Mouse (Mus musculus): ENCODE measurements around the gene Dennd1a. TPM values are rescaled to one million over a fixed set of nuclear protein-coding genes. Genes with fewer than 3 reads are reported as not detected.

Gene Dennd1a
- total RNA-seq, 2 experiments from 2014 or later: 72.2 to 73.0 TPM

GRCm38 (mm10) chr2:37780270-37780929, 506.8 kb downstream of the Dennd1a start:
- intact Hi-C loops (cut with DNase I): no loop called here
- no peak for DNase-seq (ENCODE audit: extremely low spot score in 1 of 2, low spot score in 2 of 2)

GRCm38 (mm10) chr2:37777958-37778720, 509.1 kb downstream of the Dennd1a start:
- intact Hi-C loops (cut with DNase I): loop anchor here (10.0 kb wide), 2 partner anchors 203 to 353 kb away; partner anchors contain the start of gene Rc3h2

GRCm38 (mm10) chr2:37776611-37777411, 510.4 kb downstream of the Dennd1a start:
- intact Hi-C loops (cut with DNase I): loop anchor here (10.0 kb wide), 2 partner anchors 202 to 352 kb away; partner anchors contain the start of gene Rc3h2
- no peak for DNase-seq (ENCODE audit: extremely low spot score in 1 of 2, low spot score in 2 of 2)

More at GRCm38 (mm10) chr2:37777958-37778720, 509.1 kb downstream of the Dennd1a start:
- DNase-seq (ENCODE audit: extremely low spot score in 1 of 2, low spot score in 2 of 2): no peak

GRCm38 (mm10) chr2:37776016-37776415, 511.2 kb downstream of the Dennd1a start, which contains the start of gene Crb2:
Gene Crb2, plus strand, starts transcription at chr2:37776249.
- DNase-seq (ENCODE audit: extremely low spot score in 1 of 2, low spot score in 2 of 2): peak in 1 of 2 experiments; percentile 44
- intact Hi-C loops (cut with DNase I): loop anchor here (10.0 kb wide), 2 partner anchors 201 to 351 kb away; partner anchors contain the start of gene Rc3h2

- intact Hi-C loops (cut with DNase I): loop anchor here (5.0 to 10.0 kb wide), 3 partner anchors 200 to 350 kb away; partner anchors contain the start of genes Gpr21 and Rc3h2
- peak in 1 of 2 experiments; percentile 67 for DNase-seq (ENCODE audit: extremely low spot score in 1 of 2, low spot score in 2 of 2)
Measured at GRCm38 (mm10) chr2:37774571-37774970, 512.6 kb downstream of the Dennd1a start.

- intact Hi-C loops (cut with DNase I): loop anchor here (2.0 to 10.0 kb wide), 4 partner anchors 71 to 347 kb away; partner anchors contain the start of genes Gpr21 and Rc3h2
- DNase-seq (ENCODE audit: extremely low spot score in 1 of 2, low spot score in 2 of 2): peak; percentile 86 to 88
Measured at GRCm38 (mm10) chr2:37771618-37772285, 515.4 kb downstream of the Dennd1a start.

- no peak for DNase-seq (ENCODE audit: extremely low spot score in 1 of 2, low spot score in 2 of 2)
- intact Hi-C loops (cut with DNase I): loop anchor here (2.0 to 10.0 kb wide), 5 partner anchors 47 to 345 kb away; partner anchors contain the start of genes Gpr21 and Rc3h2
Measured at GRCm38 (mm10) chr2:37769793-37770192, 517.4 kb downstream of the Dennd1a start.

GRCm38 (mm10) chr2:37768903-37769302, 518.3 kb downstream of the Dennd1a start:
- intact Hi-C loops (cut with DNase I): loop anchor here (5.0 kb wide), 1 partner anchor 47 kb away; no protein-coding TSS in a partner anchor

GRCm38 (mm10) chr2:37767739-37768138, 519.5 kb downstream of the Dennd1a start:
- intact Hi-C loops (cut with DNase I): loop anchor here (5.0 kb wide), 1 partner anchor 45 kb away; no protein-coding TSS in a partner anchor
- no peak for DNase-seq (ENCODE audit: extremely low spot score in 1 of 2, low spot score in 2 of 2)

More at GRCm38 (mm10) chr2:37768903-37769302, 518.3 kb downstream of the Dennd1a start:
- peak; percentile 68 to 71 for DNase-seq (ENCODE audit: extremely low spot score in 1 of 2, low spot score in 2 of 2)

GRCm38 (mm10) chr2:37767080-37767547, 520.1 kb downstream of the Dennd1a start:
- intact Hi-C loops (cut with DNase I): loop anchor here (5.0 kb wide), 1 partner anchor 45 kb away; no protein-coding TSS in a partner anchor
- DNase-seq (ENCODE audit: extremely low spot score in 1 of 2, low spot score in 2 of 2): peak; percentile 77 to 89

- DNase-seq (ENCODE audit: extremely low spot score in 1 of 2, low spot score in 2 of 2): peak in 1 of 2 experiments; percentile 43
- intact Hi-C loops (cut with DNase I): loop anchor here (5.0 kb wide), 1 partner anchor 44 kb away; no protein-coding TSS in a partner anchor
Measured at GRCm38 (mm10) chr2:37766027-37766761, 521.0 kb downstream of the Dennd1a start.

GRCm38 (mm10) chr2:37765082-37765483, 522.1 kb downstream of the Dennd1a start:
- peak in 1 of 2 experiments; percentile 46 for DNase-seq (ENCODE audit: extremely low spot score in 1 of 2, low spot score in 2 of 2)
- intact Hi-C loops (cut with DNase I): loop anchor here (5.0 kb wide), 1 partner anchor 43 kb away; no protein-coding TSS in a partner anchor

- intact Hi-C loops (cut with DNase I): no loop called here
Measured at GRCm38 (mm10) chr2:37764514-37764913, 522.7 kb downstream of the Dennd1a start.

GRCm38 (mm10) chr2:37763638-37764037, 523.6 kb downstream of the Dennd1a start:
- DNase-seq (ENCODE audit: extremely low spot score in 1 of 2, low spot score in 2 of 2): no peak
- intact Hi-C loops (cut with DNase I): no loop called here

More at GRCm38 (mm10) chr2:37764514-37764913, 522.7 kb downstream of the Dennd1a start:
- no peak for DNase-seq (ENCODE audit: extremely low spot score in 1 of 2, low spot score in 2 of 2)

GRCm38 (mm10) chr2:37760633-37761032, 526.6 kb downstream of the Dennd1a start:
- intact Hi-C loops (cut with DNase I): no loop called here
- no peak for DNase-seq (ENCODE audit: extremely low spot score in 1 of 2, low spot score in 2 of 2)

- intact Hi-C loops (cut with DNase I): no loop called here
- DNase-seq (ENCODE audit: extremely low spot score in 1 of 2, low spot score in 2 of 2): no peak
Measured at GRCm38 (mm10) chr2:37758343-37759015, 528.7 kb downstream of the Dennd1a start.

Measured in left cerebral cortex, postnatal 10 days (tissue).